Mouse (Mus musculus): ENCODE data around the gene Tspan9. TPM values are rescaled to one million over a fixed set of nuclear protein-coding genes. Genes with fewer than 3 reads are reported as not detected.

Gene Tspan9
- total RNA-seq, 1 experiment: 161 TPM

GRCm38 (mm10) chr6:128029517-128030348, 113.7 kb downstream of the Tspan9 start:
- no peak overlapping the region for H3K4me3 ChIP-seq (ENCODE audit: insufficient read depth in 1 of 2, low read depth in 1 of 2, low read length in 2 of 2, poor library complexity in 1 of 2, severe bottlenecking in 1 of 2)
- H3K27ac ChIP-seq (ENCODE audit: insufficient read depth, low read depth, low read length, poor library complexity, severe bottlenecking): no peak overlapping the region
- peaks cover 0 to 5% of the 10 kb centered on the region in 2 experiments; a peak in 2 of 4 replicates for H3K4me1 ChIP-seq (ENCODE audit: control insufficient read depth in 2 of 2, insufficient read depth in 2 of 2, low read length in 2 of 2, poor library complexity in 1 of 2)
- DNase-seq (ENCODE audit: low read depth, low spot score): no peak
- in situ Hi-C loops (cut with MboI; ENCODE audit: low sequenced_read_pairs in 2 of 2, unreplicated experiment in 2 of 2): no loop called here
- TF ChIP-seq HCFC1 (IDR thresholded peaks at IDR 0.05; ENCODE audit: borderline replicate concordance, insufficient read depth, low read length): no peak
- TF ChIP-seq ZNF384 (IDR thresholded peaks at IDR 0.05; ENCODE audit: low read depth, low read length): no peak
- TF ChIP-seq ZC3H11A (IDR thresholded peaks at IDR 0.05; ENCODE audit: borderline replicate concordance, low read depth, low read length): no peak
- TF ChIP-seq MAFK (IDR thresholded peaks at IDR 0.05; ENCODE audit: insufficient read depth, low read depth, low read length): no peak
- TF ChIP-seq CHD2 (IDR thresholded peaks at IDR 0.05; ENCODE audit: low read depth, low read length): no peak
- H3K9ac ChIP-seq (ENCODE audit: insufficient read depth, low read depth, low read length, poor library complexity, severe bottlenecking): no peak overlapping the region
- H3K9me3 ChIP-seq (ENCODE audit: control insufficient read depth, insufficient read depth, low read depth, low read length): no peaks in the 10 kb centered on the region
- no peaks in the 10 kb centered on the region for H3K36me3 ChIP-seq (ENCODE audit: control insufficient read depth, insufficient read depth, low read length, poor library complexity, severe bottlenecking)

- peaks cover 0 to 8% of the 10 kb centered on the region in 2 experiments; a peak in 2 of 4 replicates for H3K4me1 ChIP-seq (ENCODE audit: control insufficient read depth in 2 of 2, insufficient read depth in 2 of 2, low read length in 2 of 2, poor library complexity in 1 of 2)
- no peak overlapping the region for H3K27ac ChIP-seq (ENCODE audit: insufficient read depth, low read depth, low read length, poor library complexity, severe bottlenecking)
- no peaks in the 10 kb centered on the region for H3K36me3 ChIP-seq (ENCODE audit: control insufficient read depth, insufficient read depth, low read length, poor library complexity, severe bottlenecking)
- no peak overlapping the region for H3K4me3 ChIP-seq (ENCODE audit: insufficient read depth in 1 of 2, low read depth in 1 of 2, low read length in 2 of 2, poor library complexity in 1 of 2, severe bottlenecking in 1 of 2)
- H3K9me3 ChIP-seq (ENCODE audit: control insufficient read depth, insufficient read depth, low read depth, low read length): no peaks in the 10 kb centered on the region
- DNase-seq (ENCODE audit: low read depth, low spot score): peak; percentile 65
- TF ChIP-seq ZNF384 (IDR thresholded peaks at IDR 0.05; ENCODE audit: low read depth, low read length) (0 out of 2 replicates have a peak, but pooled peaks have one; percentile 17), ZC3H11A (IDR thresholded peaks at IDR 0.05; ENCODE audit: borderline replicate concordance, low read depth, low read length) (no peak)
- in situ Hi-C loops (cut with MboI; ENCODE audit: low sequenced_read_pairs in 2 of 2, unreplicated experiment in 2 of 2): no loop called here
- no peak overlapping the region for H3K9ac ChIP-seq (ENCODE audit: insufficient read depth, low read depth, low read length, poor library complexity, severe bottlenecking)
Measured at GRCm38 (mm10) chr6:128028116-128028940, 115.1 kb downstream of the Tspan9 start.

- TF ChIP-seq HCFC1 (IDR thresholded peaks at IDR 0.05; ENCODE audit: borderline replicate concordance, insufficient read depth, low read length): no peak
- no peak for TF ChIP-seq CHD2 (IDR thresholded peaks at IDR 0.05; ENCODE audit: low read depth, low read length)
- no peak for TF ChIP-seq ZC3H11A (IDR thresholded peaks at IDR 0.05; ENCODE audit: borderline replicate concordance, low read depth, low read length)
- TF ChIP-seq MAFK (IDR thresholded peaks at IDR 0.05; ENCODE audit: insufficient read depth, low read depth, low read length): no peak
- no peak for TF ChIP-seq ZNF384 (IDR thresholded peaks at IDR 0.05; ENCODE audit: low read depth, low read length)
Measured at GRCm38 (mm10) chr6:128025997-128026396, 117.4 kb downstream of the Tspan9 start.

GRCm38 (mm10) chr6:128025581-128025980, 117.8 kb downstream of the Tspan9 start:
- TF ChIP-seq MAFK (IDR thresholded peaks at IDR 0.05; ENCODE audit: insufficient read depth, low read depth, low read length): no peak
- TF ChIP-seq ZNF384 (IDR thresholded peaks at IDR 0.05; ENCODE audit: low read depth, low read length): no peak
- TF ChIP-seq CHD2 (IDR thresholded peaks at IDR 0.05; ENCODE audit: low read depth, low read length): no peak
- no peak for TF ChIP-seq HCFC1 (IDR thresholded peaks at IDR 0.05; ENCODE audit: borderline replicate concordance, insufficient read depth, low read length)
- TF ChIP-seq ZC3H11A (IDR thresholded peaks at IDR 0.05; ENCODE audit: borderline replicate concordance, low read depth, low read length): no peak
- H3K9ac ChIP-seq (ENCODE audit: insufficient read depth, low read depth, low read length, poor library complexity, severe bottlenecking): no peak overlapping the region
- DNase-seq (ENCODE audit: low read depth, low spot score): no peak
- in situ Hi-C loops (cut with MboI; ENCODE audit: low sequenced_read_pairs in 2 of 2, unreplicated experiment in 2 of 2): no loop called here
- H3K27ac ChIP-seq (ENCODE audit: insufficient read depth, low read depth, low read length, poor library complexity, severe bottlenecking): no peak overlapping the region
- H3K4me1 ChIP-seq (ENCODE audit: control insufficient read depth in 2 of 2, insufficient read depth in 2 of 2, low read length in 2 of 2, poor library complexity in 1 of 2): peaks cover 0 to 13% of the 10 kb centered on the region in 2 experiments; a peak in 2 of 4 replicates
- H3K36me3 ChIP-seq (ENCODE audit: control insufficient read depth, insufficient read depth, low read length, poor library complexity, severe bottlenecking): no peaks in the 10 kb centered on the region
- no peaks in the 10 kb centered on the region for H3K9me3 ChIP-seq (ENCODE audit: control insufficient read depth, insufficient read depth, low read depth, low read length)
- H3K4me3 ChIP-seq (ENCODE audit: insufficient read depth in 1 of 2, low read depth in 1 of 2, low read length in 2 of 2, poor library complexity in 1 of 2, severe bottlenecking in 1 of 2): no peak overlapping the region

More at GRCm38 (mm10) chr6:128025997-128026396, 117.4 kb downstream of the Tspan9 start:
- Histone ChIP-seq H3K9ac (ENCODE audit: insufficient read depth, low read depth, low read length, poor library complexity, severe bottlenecking) (no peak overlapping the region), H3K4me1 (ENCODE audit: control insufficient read depth in 2 of 2, insufficient read depth in 2 of 2, low read length in 2 of 2, poor library complexity in 1 of 2) (peaks cover 0 to 13% of the 10 kb centered on the region in 2 experiments; a peak in 1 of 4 replicates), H3K4me3 (ENCODE audit: insufficient read depth in 1 of 2, low read depth in 1 of 2, low read length in 2 of 2, poor library complexity in 1 of 2, severe bottlenecking in 1 of 2) (no peak overlapping the region), H3K27ac (ENCODE audit: insufficient read depth, low read depth, low read length, poor library complexity, severe bottlenecking) (no peak overlapping the region), H3K9me3 (ENCODE audit: control insufficient read depth, insufficient read depth, low read depth, low read length) (no peaks in the 10 kb centered on the region), H3K36me3 (ENCODE audit: control insufficient read depth, insufficient read depth, low read length, poor library complexity, severe bottlenecking) (no peaks in the 10 kb centered on the region)
- DNase-seq (ENCODE audit: low read depth, low spot score): no peak
- in situ Hi-C loops (cut with MboI; ENCODE audit: low sequenced_read_pairs in 2 of 2, unreplicated experiment in 2 of 2): no loop called here
